Mouse (Mus musculus) embryonic facial prominence, embryonic 12.5 days (tissue): ENCODE results near the gene Bcl11a. TPM values are rescaled to one million over a fixed set of nuclear protein-coding genes. Genes with fewer than 3 reads are reported as not detected.

Source experiments
- ATAC-seq: fragments of 200-750 bp; cut with Nextera tagmentation; 2 replicates; pipeline ENCODE4 v1.8.0; 2017; ENCODE audit not compliant: insufficient number of reproducible peaks, insufficient read depth, low FRiP score, low TSS enrichment
- H3K27ac ChIP-seq: fragments of 300-500 bp; sonication (generic); 2 replicates; pipeline ENCODE4 v1.5.1; 2016; ENCODE audit warnings: mild to moderate bottlenecking
- H3K27me3 ChIP-seq: fragments of 300-500 bp; sonication (generic); 2 replicates; pipeline ENCODE4 v1.6.1; 2016; ENCODE audit warnings: mild to moderate bottlenecking, moderate library complexity
- H3K36me3 ChIP-seq: fragments of 300-500 bp; sonication (generic); 2 replicates; pipeline ENCODE4 v1.6.1; 2016; ENCODE audit warnings: mild to moderate bottlenecking
- H3K4me1 ChIP-seq: fragments of 300-500 bp; sonication (generic); 2 replicates; pipeline ENCODE4 v1.6.1; 2016
- H3K4me2 ChIP-seq: fragments of 300-500 bp; sonication (generic); replicated peaks from 2 replicates; pipeline ENCODE4 v1.6.1; 2016; ENCODE audit warnings: mild to moderate bottlenecking, moderate library complexity
- H3K4me3 ChIP-seq: fragments of 300-500 bp; sonication (generic); 2 replicates; pipeline ENCODE4 v1.5.1; 2016; ENCODE audit warnings: mild to moderate bottlenecking
- H3K9ac ChIP-seq: fragments of 300-500 bp; sonication (generic); 2 replicates; pipeline ENCODE4 v1.6.1; 2016; ENCODE audit warnings: mild to moderate bottlenecking, moderate library complexity
- H3K9me3 ChIP-seq: fragments of 300-500 bp; sonication (generic); 2 replicates; pipeline ENCODE4 v1.6.1; 2016; ENCODE audit warnings: mild to moderate bottlenecking, moderate library complexity
- WGBS: fragments of 180-500 bp; shearing (Covaris S2); methylation state at CpG from one replicate; pipeline ENCODE4 v1.1.7; 2016; 5-methylcytosine and 5-hydroxymethylcytosine counted together
- polyA plus RNA-seq: library from polyadenylated mRNA; unstranded; fragments of >200 nt; fragmentation: Nextera tagmentation; extraction: Ambion mirVana; gene quantifications from 2 replicates; pipeline ENCODE4 v1.2.1, GENCODE M21; 2016

The Bcl11a gene
- polyA plus RNA-seq, 1 experiment from 2014 or later, result 80.5 TPM

DNA sequence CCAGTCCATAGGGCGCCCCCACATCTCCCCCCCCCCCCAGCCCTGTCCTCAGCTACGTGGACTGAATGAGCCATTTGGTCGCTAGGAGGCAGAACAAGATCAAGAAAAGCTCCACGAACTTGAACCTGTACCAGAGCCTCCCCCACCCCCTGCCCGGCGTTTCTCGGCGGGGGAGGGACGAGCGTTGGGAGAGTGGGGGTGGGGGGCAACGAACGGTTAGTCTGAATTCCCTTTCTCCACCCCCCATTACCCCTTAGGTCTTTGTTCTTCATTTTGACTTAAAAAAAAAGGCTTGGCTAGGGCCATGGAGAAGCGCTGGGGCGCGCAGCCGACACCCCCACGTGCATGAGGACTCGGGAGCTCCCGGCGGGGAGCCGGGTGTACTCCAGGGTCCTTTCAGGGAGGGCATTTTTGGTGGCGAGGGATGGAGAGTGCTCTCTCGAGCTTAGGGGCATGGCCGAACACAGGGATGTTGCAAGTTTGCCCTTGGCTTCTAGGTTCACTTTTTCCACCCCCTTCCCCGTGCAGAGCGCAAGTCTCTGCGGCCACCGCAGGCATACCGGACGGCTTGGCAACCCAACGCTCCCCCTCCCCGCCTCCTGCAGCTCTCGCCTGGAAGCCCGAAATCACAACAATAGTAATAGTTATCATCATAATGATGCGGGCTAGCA lies 3.3 kb downstream of the Bcl11a start:
- no peaks in the 10 kb centered on the region for H3K27me3 ChIP-seq
- peak overlapping the region; percentile 98 for H3K9ac ChIP-seq
- WGBS, result under 1% methylated on average over 35 of the region's 35 CpGs
- H3K4me2 ChIP-seq, result peak overlapping the region; percentile 88
- peaks cover 7% of the 10 kb centered on the region for H3K36me3 ChIP-seq
- peaks cover 17% of the 10 kb centered on the region for H3K4me1 ChIP-seq
- H3K9me3 ChIP-seq, result no peaks in the 10 kb centered on the region
- ATAC-seq, result peak; percentile 53
- H3K27ac ChIP-seq, result peak overlapping the region; percentile 97
- peak overlapping the region; percentile 80 for H3K4me3 ChIP-seq

DNA sequence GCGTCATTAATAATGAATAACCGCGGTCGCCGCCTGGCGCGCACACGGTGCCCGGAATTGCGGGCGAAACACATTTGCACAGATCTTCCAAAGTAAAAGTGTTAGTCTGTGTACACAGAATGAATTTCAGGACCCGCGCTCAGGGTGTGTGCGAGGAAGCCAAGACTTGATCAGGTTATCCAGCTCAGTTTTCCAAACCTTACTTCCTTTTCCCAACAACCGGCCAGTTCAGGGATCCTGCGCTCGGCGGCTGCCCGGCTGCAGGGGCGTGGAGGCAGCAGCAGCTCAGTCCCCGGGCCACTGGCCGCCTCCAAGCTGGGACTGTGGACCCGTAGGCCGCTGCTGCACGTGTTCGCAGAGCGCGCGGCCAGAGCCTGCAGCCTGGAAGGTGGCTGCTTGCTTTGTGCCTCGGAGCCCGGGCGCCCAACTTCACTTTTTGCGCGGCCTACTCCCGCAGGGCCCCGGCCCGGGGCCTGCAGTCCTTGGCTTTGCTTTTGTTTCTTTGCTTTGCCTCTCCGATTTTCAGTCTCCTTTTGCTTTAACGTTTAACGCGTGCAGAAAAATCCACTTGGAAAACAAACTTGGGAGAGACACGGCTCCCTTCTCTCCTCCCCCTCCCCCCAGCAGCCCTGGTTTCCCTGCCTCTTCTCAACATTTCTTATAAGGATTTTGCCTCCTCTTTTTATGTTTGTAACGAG lies 4.0 kb downstream of the Bcl11a start:
- Histone ChIP-seq H3K9ac (peak overlapping the region; percentile 98), H3K27ac (peak overlapping the region; percentile 97), H3K4me3 (peak overlapping the region; percentile 80), H3K9me3 (no peaks in the 10 kb centered on the region), H3K27me3 (no peaks in the 10 kb centered on the region), H3K4me2 (peak overlapping the region; percentile 88), H3K4me1 (peaks cover 24% of the 10 kb centered on the region), H3K36me3 (peaks cover 14% of the 10 kb centered on the region)
- no peak for ATAC-seq
- WGBS, result under 1% methylated on average over 43 of the region's 43 CpGs

DNA sequence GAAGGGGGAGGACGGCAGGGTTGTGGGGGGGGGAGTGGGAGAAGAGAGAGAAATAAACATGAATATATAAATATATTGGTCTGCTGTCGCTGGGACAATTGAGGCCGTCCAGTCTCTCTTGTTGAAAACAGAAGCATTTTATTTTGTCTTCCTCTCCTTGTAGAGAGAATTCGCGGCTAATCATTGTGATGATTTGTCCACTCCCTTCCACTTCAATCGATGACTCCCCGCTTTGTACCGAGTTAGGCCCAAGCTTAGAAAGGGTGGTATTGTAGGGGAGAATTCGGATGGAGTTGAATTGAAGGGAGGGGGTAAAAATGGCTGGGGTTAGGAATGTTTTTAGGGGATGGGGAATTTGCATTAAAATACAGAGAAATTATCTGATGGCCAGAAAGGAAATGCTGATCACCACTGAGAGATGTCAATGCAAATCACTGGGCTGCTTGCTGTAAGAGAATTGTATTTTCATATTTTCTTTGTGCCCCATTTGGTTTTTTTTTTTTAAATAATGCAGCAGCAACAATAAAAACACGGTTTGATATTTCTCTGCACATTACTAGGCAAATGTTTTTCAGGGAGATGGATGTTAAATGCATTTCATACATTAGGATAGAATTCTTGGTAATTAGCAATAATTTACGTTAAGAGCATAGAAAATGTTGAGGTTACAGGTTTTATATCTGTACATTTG lies 4.7 kb downstream of the Bcl11a start:
- no peak for ATAC-seq
- H3K27ac ChIP-seq, result peak overlapping the region; percentile 97
- peaks cover 27% of the 10 kb centered on the region for H3K4me1 ChIP-seq
- H3K9ac ChIP-seq, result peak overlapping the region; percentile 98
- WGBS, result 11% methylated on average over 11 of the region's 11 CpGs
- H3K9me3 ChIP-seq, result no peaks in the 10 kb centered on the region
- H3K36me3 ChIP-seq, result peaks cover 21% of the 10 kb centered on the region
- peak overlapping the region; percentile 88 for H3K4me2 ChIP-seq
- H3K27me3 ChIP-seq, result no peaks in the 10 kb centered on the region
- peak overlapping the region; percentile 80 for H3K4me3 ChIP-seq

DNA sequence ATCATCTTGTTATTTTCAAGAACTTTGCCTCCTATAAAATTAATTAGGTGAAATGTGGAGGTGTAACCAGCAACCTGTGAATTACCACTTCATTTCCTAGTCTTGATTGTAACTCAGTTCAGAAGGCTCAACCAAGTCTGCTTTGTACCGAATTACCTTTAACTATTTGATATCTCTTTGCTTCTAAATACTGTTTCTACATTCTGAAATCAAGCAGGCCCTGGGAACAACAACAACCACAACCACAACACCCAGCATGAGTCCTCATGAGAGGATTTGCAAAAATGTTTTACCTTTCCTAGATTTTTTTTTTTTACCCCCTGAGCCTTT lies 5.2 kb downstream of the Bcl11a start:
- WGBS, result 18% methylated on average over 1 of the region's 1 CpGs
- Histone ChIP-seq H3K27me3 (no peaks in the 10 kb centered on the region), H3K36me3 (peaks cover 26% of the 10 kb centered on the region), H3K9me3 (no peaks in the 10 kb centered on the region), H3K4me3 (peak overlapping the region; percentile 19), H3K4me2 (peak overlapping the region; percentile 88), H3K4me1 (peaks cover 27% of the 10 kb centered on the region), H3K27ac (0 out of 2 replicates have a peak overlapping the region, but pooled peaks have one; percentile 50), H3K9ac (peak overlapping the region; percentile 47)
- no peak for ATAC-seq

DNA sequence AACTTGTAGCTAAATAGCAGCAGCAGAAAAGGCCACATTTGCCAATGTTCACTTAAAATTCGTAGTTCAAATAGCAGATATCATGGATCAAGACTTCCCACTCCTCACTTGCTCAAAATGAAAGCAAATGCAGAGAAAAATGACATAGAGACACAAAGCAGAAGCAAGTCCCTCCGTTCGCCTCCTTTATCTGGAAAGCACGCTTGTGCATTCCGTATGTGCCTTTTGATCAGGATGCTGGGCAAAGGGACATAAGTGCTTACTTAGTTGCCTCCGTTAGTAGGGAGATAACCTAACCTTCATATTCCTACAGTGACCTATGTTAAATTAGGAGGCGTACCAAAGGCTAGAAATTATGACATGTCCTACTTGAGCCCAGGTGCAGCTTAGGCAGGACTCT lies 5.6 kb downstream of the Bcl11a start:
- peaks cover 27% of the 10 kb centered on the region for H3K4me1 ChIP-seq
- peaks cover 29% of the 10 kb centered on the region for H3K36me3 ChIP-seq
- ATAC-seq, result no peak
- no peaks in the 10 kb centered on the region for H3K27me3 ChIP-seq
- H3K9me3 ChIP-seq, result no peaks in the 10 kb centered on the region
- H3K4me3 ChIP-seq, result peak overlapping the region; percentile 19
- peak overlapping the region; percentile 88 for H3K4me2 ChIP-seq
- WGBS, result 47% methylated on average over 7 of the region's 7 CpGs
- peak overlapping the region; percentile 47 for H3K9ac ChIP-seq
- H3K27ac ChIP-seq, result 0 out of 2 replicates have a peak overlapping the region, but pooled peaks have one; percentile 50

GRCm38 (mm10) chr11:24084077-24084476 lies 6.2 kb downstream of the Bcl11a start:
- Histone ChIP-seq H3K4me3 (no peak overlapping the region), H3K9ac (no peak overlapping the region), H3K36me3 (peaks cover 34% of the 10 kb centered on the region), H3K4me1 (peaks cover 27% of the 10 kb centered on the region), H3K4me2 (no peak overlapping the region; the same call in 1 of the 2 replicates), H3K27ac (no peak overlapping the region), H3K9me3 (no peaks in the 10 kb centered on the region), H3K27me3 (no peaks in the 10 kb centered on the region)
- 37% methylated on average over 3 of the region's 3 CpGs for WGBS
- no peak for ATAC-seq

DNA sequence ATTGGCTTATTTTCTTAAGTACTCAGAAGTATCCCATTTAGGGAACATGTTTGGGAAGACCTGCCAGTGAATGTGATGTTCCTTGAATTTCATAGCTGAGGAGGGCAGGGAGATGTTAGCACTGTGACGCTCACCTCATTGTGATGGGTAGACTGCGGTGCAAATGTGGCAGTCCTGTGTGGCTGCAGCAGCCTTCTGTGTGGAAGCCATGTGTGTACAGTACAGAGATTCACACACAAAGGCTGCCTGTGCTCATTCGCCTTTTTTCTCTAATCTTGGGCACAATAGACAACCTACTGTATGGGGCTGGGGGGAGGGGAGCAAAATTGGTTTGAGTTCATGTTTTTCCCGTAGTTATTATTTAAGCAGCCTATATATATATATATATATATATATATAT lies 6.7 kb downstream of the Bcl11a start:
- no peak overlapping the region for H3K9ac ChIP-seq
- H3K4me2 ChIP-seq, result peak overlapping the region; percentile 27
- peaks cover 27% of the 10 kb centered on the region for H3K4me1 ChIP-seq
- no peaks in the 10 kb centered on the region for H3K27me3 ChIP-seq
- no peak overlapping the region for H3K27ac ChIP-seq
- no peak for ATAC-seq
- H3K36me3 ChIP-seq, result peaks cover 39% of the 10 kb centered on the region
- WGBS, result 54% methylated on average over 4 of the region's 4 CpGs
- H3K9me3 ChIP-seq, result no peaks in the 10 kb centered on the region
- no peak overlapping the region for H3K4me3 ChIP-seq

GRCm38 (mm10) chr11:24085986-24086385 lies 8.1 kb downstream of the Bcl11a start:
- peaks cover 48% of the 10 kb centered on the region for H3K36me3 ChIP-seq
- no peaks in the 10 kb centered on the region for H3K27me3 ChIP-seq
- 0 out of 2 replicates have a peak overlapping the region, but pooled peaks have one; percentile 23 for H3K27ac ChIP-seq
- 36% methylated on average over 6 of the region's 6 CpGs for WGBS
- ATAC-seq, result no peak
- H3K4me2 ChIP-seq, result no peak overlapping the region
- peaks cover 33% of the 10 kb centered on the region for H3K4me1 ChIP-seq
- H3K9me3 ChIP-seq, result no peaks in the 10 kb centered on the region
- H3K4me3 ChIP-seq, result no peak overlapping the region
- H3K9ac ChIP-seq, result no peak overlapping the region

DNA sequence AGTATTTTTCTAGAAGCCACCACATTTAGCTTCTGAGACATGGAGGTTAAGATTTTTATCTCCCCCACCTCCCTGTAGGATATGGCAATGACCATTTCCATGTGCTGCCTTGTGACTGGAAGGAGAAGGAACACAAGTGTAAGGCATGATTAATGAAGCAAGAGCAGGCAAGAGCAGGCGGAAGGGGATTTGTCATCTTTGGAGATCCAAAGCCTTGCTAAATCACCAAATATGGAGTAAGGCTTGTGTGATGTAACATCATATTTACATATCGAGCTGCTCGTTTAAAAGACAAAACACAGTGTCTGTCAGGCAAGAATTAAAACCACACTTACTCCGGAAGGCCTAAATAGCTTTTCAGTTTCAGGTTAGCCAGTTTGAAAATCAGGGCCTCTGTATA lies 9.2 kb downstream of the Bcl11a start:
- Histone ChIP-seq H3K36me3 (peaks cover 48% of the 10 kb centered on the region), H3K9ac (no peak overlapping the region), H3K9me3 (no peaks in the 10 kb centered on the region), H3K27ac (no peak overlapping the region), H3K27me3 (no peaks in the 10 kb centered on the region), H3K4me2 (no peak overlapping the region), H3K4me1 (peaks cover 39% of the 10 kb centered on the region), H3K4me3 (no peak overlapping the region)
- 67% methylated on average over 4 of the region's 4 CpGs for WGBS
- ATAC-seq, result no peak

GRCm38 (mm10) chr11:24090443-24090842 lies 12.6 kb downstream of the Bcl11a start:
- Histone ChIP-seq H3K4me1 (peaks cover 50% of the 10 kb centered on the region), H3K36me3 (peaks cover 47% of the 10 kb centered on the region), H3K9me3 (no peaks in the 10 kb centered on the region), H3K4me2 (no peak overlapping the region), H3K9ac (no peak overlapping the region), H3K4me3 (no peak overlapping the region), H3K27me3 (no peaks in the 10 kb centered on the region), H3K27ac (no peak overlapping the region)
- ATAC-seq, result no peak
- WGBS, result 65% methylated on average over 4 of the region's 4 CpGs

DNA sequence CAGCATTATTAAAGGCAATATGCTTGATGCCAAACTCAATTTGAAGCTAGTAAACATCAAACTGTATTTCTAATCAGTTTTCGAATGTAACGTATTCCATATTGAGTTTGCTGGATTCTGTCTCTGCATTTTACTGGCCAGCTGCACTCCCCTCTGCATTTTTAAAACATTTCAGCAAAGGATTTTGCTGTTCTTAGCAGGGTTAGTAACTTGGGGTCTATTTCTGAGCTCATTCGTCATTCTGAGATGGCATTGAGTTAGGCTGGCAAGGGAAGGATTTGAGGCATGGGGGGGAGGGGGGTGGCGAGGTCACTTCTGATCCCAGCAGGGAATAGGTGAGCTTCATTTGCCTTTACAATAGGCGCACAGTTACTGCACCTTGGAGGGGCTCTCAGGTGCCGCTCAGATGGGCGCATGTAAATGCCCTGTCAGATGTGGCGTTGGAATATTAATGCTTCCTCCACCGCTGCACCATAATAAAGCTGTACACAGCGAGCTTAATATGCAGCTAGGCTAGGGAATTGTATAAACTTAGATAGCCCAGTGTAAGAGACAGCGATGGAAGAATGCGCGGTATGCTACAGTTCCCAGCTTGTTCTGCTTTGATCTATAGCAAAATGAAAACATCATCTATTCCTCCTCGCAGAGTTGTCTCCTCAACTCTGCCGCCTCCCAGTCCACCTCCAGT lies 13.7 kb downstream of the Bcl11a start:
- Histone ChIP-seq H3K36me3 (peaks cover 37% of the 10 kb centered on the region), H3K4me1 (peaks cover 49% of the 10 kb centered on the region)

More for the DNA sequence above, 13.7 kb downstream of the Bcl11a start:
- no peak overlapping the region for H3K4me3 ChIP-seq
- H3K27me3 ChIP-seq, result no peaks in the 10 kb centered on the region
- no peak for ATAC-seq
- WGBS, result 25% methylated on average over 15 of the region's 15 CpGs
- no peak overlapping the region for H3K9ac ChIP-seq
- H3K27ac ChIP-seq, result peak overlapping the region; percentile 46; the same call in 1 of the 2 replicates
- H3K4me2 ChIP-seq, result peak overlapping the region; percentile 21
- no peaks in the 10 kb centered on the region for H3K9me3 ChIP-seq
